Mouse (Mus musculus): ENCODE data around the gene Kel. TPM values are rescaled to one million over a fixed set of nuclear protein-coding genes. Genes with fewer than 3 reads are reported as not detected.

The Kel gene
- total and polyA plus RNA-seq, 3 experiments = not detected

GRCm38 (mm10) chr6:41741101-41741500, 37.0 kb upstream of the Kel start:
- H3K27ac ChIP-seq (ENCODE audit: insufficient read depth, low read depth) = no peak overlapping the region

GRCm38 (mm10) chr6:41734719-41735470, 30.8 kb upstream of the Kel start:
- H3K4me2 ChIP-seq (ENCODE audit: insufficient read depth, low read depth, poor library complexity, severe bottlenecking) = no peak overlapping the region
- H3K4me3 ChIP-seq (replicated peaks in 1 of 3; ENCODE audit: low read depth in 2 of 3, low read length in 2 of 3, poor library complexity in 1 of 3) = no peak overlapping the region
- DNase-seq (ENCODE audit: extremely low read depth) = no peak
- no peaks in the 10 kb centered on the region for H3K79me2 ChIP-seq (replicated peaks; ENCODE audit: control insufficient read depth, extremely low read depth, insufficient read depth, poor library complexity, severe bottlenecking)
- no peaks in the 10 kb centered on the region for H3K27me3 ChIP-seq (replicated peaks)
- H3K27ac ChIP-seq (ENCODE audit: insufficient read depth, low read depth) = no peak overlapping the region
- no peaks in the 10 kb centered on the region for H3K4me1 ChIP-seq (ENCODE audit: control insufficient read depth in 1 of 2, insufficient read depth in 2 of 2)
- no peaks in the 10 kb centered on the region for H3K36me3 ChIP-seq (replicated peaks in 1 of 2; ENCODE audit: control insufficient read depth in 1 of 2, insufficient read depth in 1 of 2, low read length in 1 of 2)
- no peaks in the 10 kb centered on the region for H3K9me3 ChIP-seq (replicated peaks; ENCODE audit: low read length)
- no peak overlapping the region for H3K9ac ChIP-seq (ENCODE audit: insufficient read depth, low read depth)
- in situ Hi-C loops (cut with MboI; ENCODE audit: low pct_ligation_motif_present, low pct_unique_long_range_greater_than_20kb, low sequenced_read_pairs) (no loop called here), dilution Hi-C loops (cut with MboI; ENCODE audit: extremely low pct_ligation_motif_present, extremely low pct_unique_long_range_greater_than_20kb, low sequenced_read_pairs) (no loop called here)
- TF ChIP-seq SMC3 (IDR thresholded peaks at IDR 0.05; ENCODE audit: low read depth, low read length) = no peak
- no peak for TF ChIP-seq MAX (IDR thresholded peaks at IDR 0.05; ENCODE audit: low read length)
- TF ChIP-seq PAX5 (IDR thresholded peaks at IDR 0.05; ENCODE audit: low read length) = no peak
- TF ChIP-seq NRF1 (IDR thresholded peaks at IDR 0.05; ENCODE audit: low read depth, low read length) = no peak
- no peak for TF ChIP-seq ZKSCAN1 (IDR thresholded peaks at IDR 0.05; ENCODE audit: borderline replicate concordance, low read depth, low read length)
- TF ChIP-seq TBP (conservative IDR thresholded peaks at IDR 0.05; ENCODE audit: low read depth, low read length) = no peak
- TF ChIP-seq GABPA (IDR thresholded peaks at IDR 0.05; ENCODE audit: insufficient replicate concordance, low read depth, low read length) = no peak
- no peak for TF ChIP-seq CTCF (conservative IDR thresholded peaks at IDR 0.05 in 1 of 2, IDR thresholded peaks at IDR 0.05 in 1 of 2; ENCODE audit: low read depth in 2 of 2, low read length in 2 of 2)
- TF ChIP-seq USF1 (IDR thresholded peaks at IDR 0.05; ENCODE audit: low read depth, low read length) = no peak
- no peak for TF ChIP-seq ZC3H11A (IDR thresholded peaks at IDR 0.05; ENCODE audit: low read depth, low read length)
- no peak for TF ChIP-seq ETS1 (conservative IDR thresholded peaks at IDR 0.05; ENCODE audit: low read depth, low read length)
- no peak for TF ChIP-seq MAFK (IDR thresholded peaks at IDR 0.05; ENCODE audit: insufficient replicate concordance, low read length)
- TF ChIP-seq POLR2AphosphoS2 (IDR thresholded peaks at IDR 0.05; ENCODE audit: low read depth, low read length) = no peak
- no peak for TF ChIP-seq MAZ (IDR thresholded peaks at IDR 0.05; ENCODE audit: low read depth, low read length)
- TF ChIP-seq UBTF (IDR thresholded peaks at IDR 0.05; ENCODE audit: low read depth, low read length) = no peak
- TF ChIP-seq KAT2A (IDR thresholded peaks at IDR 0.05; ENCODE audit: insufficient replicate concordance, low read length) = no peak
- no peak for TF ChIP-seq EP300 (IDR thresholded peaks at IDR 0.05; ENCODE audit: low read length)

More at GRCm38 (mm10) chr6:41741101-41741500, 37.0 kb upstream of the Kel start:
- Histone ChIP-seq H3K27me3 (replicated peaks) (no peaks in the 10 kb centered on the region), H3K9me3 (replicated peaks; ENCODE audit: low read length) (no peaks in the 10 kb centered on the region), H3K4me2 (ENCODE audit: insufficient read depth, low read depth, poor library complexity, severe bottlenecking) (no peak overlapping the region), H3K4me3 (replicated peaks in 1 of 3; ENCODE audit: low read depth in 2 of 3, low read length in 2 of 3, poor library complexity in 1 of 3) (no peak overlapping the region), H3K4me1 (ENCODE audit: control insufficient read depth in 1 of 2, insufficient read depth in 2 of 2) (no peaks in the 10 kb centered on the region), H3K9ac (ENCODE audit: insufficient read depth, low read depth) (no peak overlapping the region), H3K79me2 (replicated peaks; ENCODE audit: control insufficient read depth, extremely low read depth, insufficient read depth, poor library complexity, severe bottlenecking) (no peaks in the 10 kb centered on the region), H3K36me3 (replicated peaks in 1 of 2; ENCODE audit: control insufficient read depth in 1 of 2, insufficient read depth in 1 of 2, low read length in 1 of 2) (no peaks in the 10 kb centered on the region)
- in situ Hi-C loops (cut with MboI; ENCODE audit: low pct_ligation_motif_present, low pct_unique_long_range_greater_than_20kb, low sequenced_read_pairs) (no loop called here), dilution Hi-C loops (cut with MboI; ENCODE audit: extremely low pct_ligation_motif_present, extremely low pct_unique_long_range_greater_than_20kb, low sequenced_read_pairs) (no loop called here)
- no peak for DNase-seq (ENCODE audit: extremely low read depth)
- TF ChIP-seq TCF12 (IDR thresholded peaks at IDR 0.05; ENCODE audit: low read depth, low read length) (no peak), POLR2A (IDR thresholded peaks at IDR 0.05; ENCODE audit: low read depth, low read length) (no peak), JUN (IDR thresholded peaks at IDR 0.05; ENCODE audit: insufficient read depth, low read depth, low read length) (no peak), MEF2A (IDR thresholded peaks at IDR 0.05; ENCODE audit: borderline replicate concordance, low read depth, low read length) (no peak), CHD2 (IDR thresholded peaks at IDR 0.05; ENCODE audit: low read length) (no peak), TBP (conservative IDR thresholded peaks at IDR 0.05; ENCODE audit: low read depth, low read length) (no peak), MAZ (IDR thresholded peaks at IDR 0.05; ENCODE audit: low read depth, low read length) (no peak), SIN3A (IDR thresholded peaks at IDR 0.05; ENCODE audit: low read length) (no peak), ETS1 (conservative IDR thresholded peaks at IDR 0.05; ENCODE audit: low read depth, low read length) (no peak), NRF1 (IDR thresholded peaks at IDR 0.05; ENCODE audit: low read depth, low read length) (no peak), ZC3H11A (IDR thresholded peaks at IDR 0.05; ENCODE audit: low read depth, low read length) (no peak), ELF1 (IDR thresholded peaks at IDR 0.05; ENCODE audit: low read depth, low read length) (no peak), GABPA (IDR thresholded peaks at IDR 0.05; ENCODE audit: insufficient replicate concordance, low read depth, low read length) (no peak), CTCF (conservative IDR thresholded peaks at IDR 0.05 in 1 of 2, IDR thresholded peaks at IDR 0.05 in 1 of 2; ENCODE audit: low read depth in 2 of 2, low read length in 2 of 2) (no peak), UBTF (IDR thresholded peaks at IDR 0.05; ENCODE audit: low read depth, low read length) (no peak), NELFE (IDR thresholded peaks at IDR 0.05; ENCODE audit: low read depth, low read length) (no peak), MYC (IDR thresholded peaks at IDR 0.05; ENCODE audit: low read depth, low read length) (no peak), MAX (IDR thresholded peaks at IDR 0.05; ENCODE audit: low read length) (no peak), IRF4 (IDR thresholded peaks at IDR 0.05; ENCODE audit: low read depth, low read length) (no peak), ZMIZ1 (IDR thresholded peaks at IDR 0.05; ENCODE audit: low read depth, low read length) (no peak)

Measured in CH12.LX (cell line).